Mouse (Mus musculus): ENCODE results near the gene Dtd1.

GRCm38 (mm10) chr2:144652841-144653240, 53.1 kb downstream of the Dtd1 start:
- TF ChIP-seq EP300 (IDR thresholded peaks at IDR 0.05; ENCODE audit: insufficient read depth, low read depth, low read length) (no peak), POLR2A (IDR thresholded peaks at IDR 0.05; ENCODE audit: insufficient read depth, low read length) (no peak), CTCF (IDR thresholded peaks at IDR 0.05; ENCODE audit: low read depth, low read length) (no peak)

Data from ES-Bruce4 (cell line).